Mouse (Mus musculus) forebrain, embryonic 14.5 days (tissue): ENCODE measurements around the gene Sult5a1. TPM values are rescaled to one million over a fixed set of nuclear protein-coding genes. Genes with fewer than 3 reads are reported as not detected.

Source experiments
- ATAC-seq: fragments of 200-750 bp; cut with Nextera tagmentation; 2 replicates; pipeline ENCODE4 v1.8.0; 2017; ENCODE audit warnings: mild to moderate bottlenecking, moderate library complexity
- DNase-seq: peaks from one replicate; pipeline ENCODE4 v3.0.0-alpha.2; 2015; ENCODE audit warnings: low spot score
- H3K27ac ChIP-seq: fragments of 300-500 bp; sonication (generic); 2 replicates; pipeline ENCODE4 v1.5.1; 2014; ENCODE audit warnings: low read depth, mild to moderate bottlenecking, control low read depth, low read length, moderate library complexity
- H3K27me3 ChIP-seq: fragments of 300-500 bp; sonication (generic); replicated peaks from 2 replicates; pipeline ENCODE4 v1.6.1; 2014; ENCODE audit warnings: low read length, control low read depth, mixed read lengths; ENCODE audit not compliant: control insufficient read depth, insufficient read depth
- H3K36me3 ChIP-seq: fragments of 300-500 bp; sonication (generic); 2 replicates; pipeline ENCODE4 v1.6.1; 2014; ENCODE audit warnings: low read length, control low read depth; ENCODE audit not compliant: control insufficient read depth, insufficient read depth
- H3K4me1 ChIP-seq: fragments of 300-500 bp; sonication (generic); 2 replicates; pipeline ENCODE4 v1.6.1; 2014; ENCODE audit warnings: antibody characterized with exemption, low read length, control low read depth; ENCODE audit not compliant: control insufficient read depth, insufficient read depth
- H3K4me2 ChIP-seq: fragments of 300-500 bp; sonication (generic); 2 replicates; pipeline ENCODE4 v1.6.1; 2014; ENCODE audit warnings: mild to moderate bottlenecking, control low read depth, low read length
- H3K4me3 ChIP-seq: fragments of 300-500 bp; sonication (generic); 2 replicates; pipeline ENCODE4 v1.5.1; 2014; ENCODE audit warnings: low read depth, low read length, control low read depth
- H3K9ac ChIP-seq: fragments of 300-500 bp; sonication (generic); 2 replicates; pipeline ENCODE4 v1.6.1; 2014; ENCODE audit warnings: mild to moderate bottlenecking, low read length, control low read depth, moderate library complexity
- H3K9me3 ChIP-seq: fragments of 300-500 bp; sonication (generic); replicated peaks from 2 replicates; pipeline ENCODE4 v1.6.1; 2016; ENCODE audit warnings: low read length, control low read depth, mixed read lengths; ENCODE audit not compliant: control insufficient read depth
- WGBS: fragments of 180-500 bp; shearing (Covaris S2); extraction: QIAGEN DNeasy Blood & Tissue Kit; methylation state at CpG from one replicate; pipeline ENCODE4 v1.1.7; 2014; 5-methylcytosine and 5-hydroxymethylcytosine counted together
- polyA plus RNA-seq: library from polyadenylated mRNA; unstranded; fragments of >200 nt; fragmentation: Nextera tagmentation; extraction: Ambion mirVana; gene quantifications from 2 replicates; pipeline ENCODE4 v1.2.1, GENCODE M21; 2014

Sult5a1 gene
- polyA plus RNA-seq, 1 experiment from 2014 or later, result 0.33 TPM

- no peaks in the 10 kb centered on the region for H3K36me3 ChIP-seq
- DNase-seq (no peak), ATAC-seq (no peak)
- no peaks in the 10 kb centered on the region for H3K4me1 ChIP-seq
- no peaks in the 10 kb centered on the region for H3K27me3 ChIP-seq
- no peaks in the 10 kb centered on the region for H3K9me3 ChIP-seq
- no peak overlapping the region for H3K27ac ChIP-seq
- H3K4me2 ChIP-seq, result no peak overlapping the region
- no peak overlapping the region for H3K9ac ChIP-seq
- 86% methylated on average over 2 of the region's 2 CpGs for WGBS
- H3K4me3 ChIP-seq, result no peak overlapping the region
These were observed 29.9 kb upstream of the Sult5a1 start for GRCm38 (mm10) chr8:123188006-123188405.

GRCm38 (mm10) chr8:123185566-123186409 lies 27.7 kb upstream of the Sult5a1 start, which contains the start of gene Dpep1:
Gene Dpep1 (plus strand): TSS chr8:123186242.
- Histone ChIP-seq H3K9me3 (no peaks in the 10 kb centered on the region), H3K9ac (no peak within 1 kb of the TSS), H3K36me3 (no peaks in the 10 kb centered on the region), H3K4me2 (no peak within 1 kb of the TSS), H3K4me1 (no peaks in the 10 kb centered on the region), H3K4me3 (no peak within 1 kb of the TSS), H3K27me3 (no peaks in the 10 kb centered on the region), H3K27ac (no peak within 1 kb of the TSS)
- ATAC-seq (no peak), DNase-seq (no peak)
- WGBS, result 58% methylated on average over 19 of the region's 19 CpGs

GRCm38 (mm10) chr8:123181391-123181790 lies 23.3 kb upstream of the Sult5a1 start:
- WGBS, result 82% methylated on average over 3 of the region's 3 CpGs

GRCm38 (mm10) chr8:123156070-123156773 lies 1.9 kb downstream of the Sult5a1 start:
- no peaks in the 10 kb centered on the region for H3K36me3 ChIP-seq
- no peaks in the 10 kb centered on the region for H3K9me3 ChIP-seq
- DNase-seq (no peak), ATAC-seq (no peak)
- H3K4me3 ChIP-seq, result no peak overlapping the region
- no peak overlapping the region for H3K27ac ChIP-seq
- no peaks in the 10 kb centered on the region for H3K4me1 ChIP-seq
- H3K27me3 ChIP-seq, result no peaks in the 10 kb centered on the region
- WGBS, result 82% methylated on average over 9 of the region's 9 CpGs
- no peak overlapping the region for H3K4me2 ChIP-seq
- no peak overlapping the region for H3K9ac ChIP-seq

More at GRCm38 (mm10) chr8:123181391-123181790, 23.3 kb upstream of the Sult5a1 start:
- Histone ChIP-seq H3K9me3 (0 out of 2 replicates have a peak, but pooled peaks cover 3% of the 10 kb centered on the region), H3K9ac (no peak overlapping the region), H3K4me2 (no peak overlapping the region), H3K4me1 (no peaks in the 10 kb centered on the region), H3K4me3 (no peak overlapping the region), H3K27me3 (no peaks in the 10 kb centered on the region), H3K27ac (no peak overlapping the region), H3K36me3 (no peaks in the 10 kb centered on the region)
- ATAC-seq (no peak), DNase-seq (no peak)

- WGBS, result 87% methylated on average over 5 of the region's 5 CpGs
- H3K4me2 ChIP-seq, result no peak overlapping the region
- DNase-seq, result no peak
These were observed 2.9 kb downstream of the Sult5a1 start for GRCm38 (mm10) chr8:123155177-123155576.

GRCm38 (mm10) chr8:123150737-123151171 lies 7.4 kb downstream of the Sult5a1 start:
- WGBS, result 80% methylated on average over 9 of the region's 9 CpGs
- ATAC-seq, result no peak

More at GRCm38 (mm10) chr8:123155177-123155576, 2.9 kb downstream of the Sult5a1 start:
- H3K9me3 ChIP-seq, result no peaks in the 10 kb centered on the region
- no peak overlapping the region for H3K27ac ChIP-seq
- no peaks in the 10 kb centered on the region for H3K36me3 ChIP-seq
- no peak overlapping the region for H3K9ac ChIP-seq
- H3K4me1 ChIP-seq, result no peaks in the 10 kb centered on the region
- no peak for ATAC-seq
- no peaks in the 10 kb centered on the region for H3K27me3 ChIP-seq
- H3K4me3 ChIP-seq, result no peak overlapping the region

GRCm38 (mm10) chr8:123146390-123146789 lies 11.7 kb downstream of the Sult5a1 start:
- no peaks in the 10 kb centered on the region for H3K36me3 ChIP-seq
- H3K4me2 ChIP-seq, result no peak overlapping the region
- 0 out of 2 replicates have a peak, but pooled peaks cover 3% of the 10 kb centered on the region for H3K4me1 ChIP-seq
- no peak overlapping the region for H3K27ac ChIP-seq
- H3K4me3 ChIP-seq, result no peak overlapping the region
- H3K9me3 ChIP-seq, result no peaks in the 10 kb centered on the region
- 75% methylated on average over 7 of the region's 7 CpGs for WGBS
- H3K9ac ChIP-seq, result no peak overlapping the region
- H3K27me3 ChIP-seq, result no peaks in the 10 kb centered on the region
- no peak for DNase-seq
- ATAC-seq, result no peak

More at GRCm38 (mm10) chr8:123150737-123151171, 7.4 kb downstream of the Sult5a1 start:
- Histone ChIP-seq H3K27me3 (no peaks in the 10 kb centered on the region), H3K9me3 (no peaks in the 10 kb centered on the region), H3K27ac (no peak overlapping the region), H3K9ac (no peak overlapping the region), H3K36me3 (no peaks in the 10 kb centered on the region), H3K4me1 (no peaks in the 10 kb centered on the region), H3K4me2 (no peak overlapping the region), H3K4me3 (no peak overlapping the region)
- no peak for DNase-seq

- no peak for DNase-seq
- Histone ChIP-seq H3K4me3 (no peak overlapping the region), H3K9ac (no peak overlapping the region), H3K27me3 (no peaks in the 10 kb centered on the region), H3K27ac (no peak overlapping the region), H3K4me2 (no peak overlapping the region), H3K36me3 (no peaks in the 10 kb centered on the region), H3K4me1 (0 out of 2 replicates have a peak, but pooled peaks cover 3% of the 10 kb centered on the region), H3K9me3 (no peaks in the 10 kb centered on the region)
- 66% methylated on average over 6 of the region's 6 CpGs for WGBS
- no peak for ATAC-seq
These were observed 12.8 kb downstream of the Sult5a1 start for GRCm38 (mm10) chr8:123145279-123145678.
